Mouse (Mus musculus) hindbrain, embryonic 14.5 days (tissue): ENCODE data around the gene Serpina1c. TPM values are rescaled to one million over a fixed set of nuclear protein-coding genes. Genes with fewer than 3 reads are reported as not detected.
"Not testable (repeated sequence)": the region's sequence is repeated elsewhere in the genome, so short reads cannot be mapped to it uniquely, and the experiment has no call there.

Source experiments
- ATAC-seq: fragments of 200-750 bp; cut with Nextera tagmentation; 2 replicates; pipeline ENCODE4 v1.8.0; 2017; ENCODE audit warnings: moderate number of reproducible peaks, mild to moderate bottlenecking, moderate TSS enrichment, moderate library complexity; ENCODE audit not compliant: low FRiP score
- DNase-seq: peaks from one replicate; pipeline ENCODE4 v3.0.0-alpha.2; 2015; ENCODE audit warnings: low spot score
- H3K27ac ChIP-seq: fragments of 300-500 bp; sonication (generic); 2 replicates; pipeline ENCODE4 v1.5.1; 2014; ENCODE audit warnings: mild to moderate bottlenecking, moderate library complexity
- H3K27me3 ChIP-seq: fragments of 300-500 bp; sonication (generic); 2 replicates; pipeline ENCODE4 v1.6.1; 2014; ENCODE audit warnings: mild to moderate bottlenecking, low read length, mixed read lengths; ENCODE audit not compliant: control insufficient read depth, insufficient read depth
- H3K36me3 ChIP-seq: fragments of 300-500 bp; sonication (generic); replicated peaks from 2 replicates; pipeline ENCODE4 v1.6.1; 2014; ENCODE audit not compliant: control insufficient read depth, insufficient read depth
- H3K4me1 ChIP-seq: fragments of 300-500 bp; sonication (generic); replicated peaks from 2 replicates; pipeline ENCODE4 v1.6.1; 2014; ENCODE audit warnings: antibody characterized with exemption, low read length, mixed read lengths; ENCODE audit not compliant: control insufficient read depth, insufficient read depth
- H3K4me2 ChIP-seq: fragments of 300-500 bp; sonication (generic); replicated peaks from 2 replicates; pipeline ENCODE4 v1.6.1; 2014; ENCODE audit warnings: mild to moderate bottlenecking, moderate library complexity
- H3K4me3 ChIP-seq: fragments of 300-500 bp; sonication (generic); replicated peaks from 2 replicates; pipeline ENCODE4 v1.5.1; 2014; ENCODE audit warnings: mild to moderate bottlenecking, low read length
- H3K9ac ChIP-seq: fragments of 300-500 bp; sonication (generic); 2 replicates; pipeline ENCODE4 v1.6.1; 2014
- H3K9me3 ChIP-seq: fragments of 300-500 bp; sonication (generic); 2 replicates; pipeline ENCODE4 v1.6.1; 2016; ENCODE audit warnings: low read length; ENCODE audit not compliant: control insufficient read depth
- WGBS: fragments of 180-500 bp; shearing (Covaris S2); extraction: QIAGEN DNeasy Blood & Tissue Kit; methylation state at CpG from one replicate; pipeline ENCODE4 v1.1.7; 2014; 5-methylcytosine and 5-hydroxymethylcytosine counted together
- polyA plus RNA-seq: library from polyadenylated mRNA; unstranded; fragments of >200 nt; fragmentation: Nextera tagmentation; extraction: Ambion mirVana; gene quantifications from 2 replicates; pipeline ENCODE4 v1.2.1, GENCODE M21; 2014

Serpina1c gene
- not detected in 2 replicates for polyA plus RNA-seq

GRCm38 (mm10) chr12:103904837-103905340 is at the start of gene Serpina1c:
Gene Serpina1c (minus strand): TSS chr12:103904887.
- H3K27me3 ChIP-seq, H3K27ac ChIP-seq, ATAC-seq, H3K4me2 ChIP-seq, H3K36me3 ChIP-seq, DNase-seq, H3K9me3 ChIP-seq, H3K9ac ChIP-seq, H3K4me3 ChIP-seq, H3K4me1 ChIP-seq: not testable (repeated sequence)
- 85% methylated on average over 4 of the region's 4 CpGs for WGBS

GRCm38 (mm10) chr12:103952972-103953371 is 48.3 kb upstream of the Serpina1c start:
- not testable (repeated sequence) for H3K4me1 ChIP-seq, H3K9me3 ChIP-seq, H3K4me3 ChIP-seq, ATAC-seq, H3K9ac ChIP-seq, H3K27me3 ChIP-seq, DNase-seq, H3K27ac ChIP-seq, H3K36me3 ChIP-seq, H3K4me2 ChIP-seq
- 95% methylated on average over 2 of the region's 3 CpGs for WGBS

- DNase-seq (no peak), ATAC-seq (no peak)
- 0 out of 2 replicates have a peak, but pooled peaks cover 5% of the 10 kb centered on the region for H3K9me3 ChIP-seq
- no peak overlapping the region for H3K4me3 ChIP-seq
- H3K9ac ChIP-seq, result no peak overlapping the region
- no peak overlapping the region for H3K4me2 ChIP-seq
- no peaks in the 10 kb centered on the region for H3K27me3 ChIP-seq
- H3K27ac ChIP-seq, result no peak overlapping the region
- no peaks in the 10 kb centered on the region for H3K4me1 ChIP-seq
- 88% methylated on average over 4 of the region's 4 CpGs for WGBS
- no peaks in the 10 kb centered on the region for H3K36me3 ChIP-seq
Measured at GRCm38 (mm10) chr12:103946243-103946642, 41.6 kb upstream of the Serpina1c start.

GRCm38 (mm10) chr12:103909181-103909580 is 4.5 kb upstream of the Serpina1c start:
- H3K4me1 ChIP-seq, DNase-seq, H3K27me3 ChIP-seq, H3K9ac ChIP-seq, H3K36me3 ChIP-seq, H3K4me2 ChIP-seq, H3K27ac ChIP-seq, H3K9me3 ChIP-seq, H3K4me3 ChIP-seq, ATAC-seq: not testable (repeated sequence)
- WGBS, result 98% methylated on average over 11 of the region's 16 CpGs

- H3K4me2 ChIP-seq, H3K27ac ChIP-seq, H3K4me1 ChIP-seq, DNase-seq, H3K9ac ChIP-seq, ATAC-seq, H3K27me3 ChIP-seq, H3K36me3 ChIP-seq, H3K4me3 ChIP-seq, H3K9me3 ChIP-seq: not testable (repeated sequence)
- WGBS, result 31% methylated on average over 1 of the region's 1 CpGs
Measured at GRCm38 (mm10) chr12:103907746-103908145, 3.1 kb upstream of the Serpina1c start.

GRCm38 (mm10) chr12:103901929-103902328 is 2.8 kb downstream of the Serpina1c start:
- not testable (repeated sequence) for H3K9me3 ChIP-seq, H3K27ac ChIP-seq, ATAC-seq, H3K4me1 ChIP-seq, H3K27me3 ChIP-seq, DNase-seq, H3K4me2 ChIP-seq, H3K4me3 ChIP-seq, H3K36me3 ChIP-seq, H3K9ac ChIP-seq
- 98% methylated on average over 3 of the region's 3 CpGs for WGBS

GRCm38 (mm10) chr12:103866873-103867272 is 37.8 kb downstream of the Serpina1c start:
- not testable (repeated sequence) for H3K36me3 ChIP-seq, H3K27ac ChIP-seq, H3K4me1 ChIP-seq, DNase-seq, H3K4me3 ChIP-seq, H3K9ac ChIP-seq, H3K9me3 ChIP-seq, ATAC-seq, H3K27me3 ChIP-seq, H3K4me2 ChIP-seq
- WGBS, result 96% methylated on average over 1 of the region's 1 CpGs

- ATAC-seq, DNase-seq, H3K4me3 ChIP-seq, H3K27me3 ChIP-seq, H3K9me3 ChIP-seq, H3K4me1 ChIP-seq, H3K36me3 ChIP-seq, H3K4me2 ChIP-seq, H3K9ac ChIP-seq, H3K27ac ChIP-seq: not testable (repeated sequence)
- WGBS, result 86% methylated on average over 9 of the region's 9 CpGs
Measured at GRCm38 (mm10) chr12:103863101-103863974, 41.3 kb downstream of the Serpina1c start, which contains the start of gene Serpina1a. Gene Serpina1a (minus strand): TSS chr12:103863562.

GRCm38 (mm10) chr12:103860976-103861375 is 43.7 kb downstream of the Serpina1c start:
- DNase-seq (no peak), ATAC-seq (no peak)
- 68% methylated on average over 3 of the region's 3 CpGs for WGBS
- Histone ChIP-seq H3K4me2 (no peak overlapping the region), H3K27ac (no peak overlapping the region), H3K9me3 (peaks cover 2% of the 10 kb centered on the region; the same call in 1 of the 2 replicates), H3K27me3 (no peaks in the 10 kb centered on the region), H3K36me3 (no peaks in the 10 kb centered on the region), H3K4me1 (no peaks in the 10 kb centered on the region), H3K4me3 (no peak overlapping the region), H3K9ac (no peak overlapping the region)
